Mouse (Mus musculus): Measurements from ENCODE around the gene Anks3. TPM values are rescaled to one million over a fixed set of nuclear protein-coding genes. Genes with fewer than 3 reads are reported as not detected.

The Anks3 gene
- total RNA-seq (2017): 54.3 to 76.7 TPM (median 64.0 TPM) in 3 replicates

DNA sequence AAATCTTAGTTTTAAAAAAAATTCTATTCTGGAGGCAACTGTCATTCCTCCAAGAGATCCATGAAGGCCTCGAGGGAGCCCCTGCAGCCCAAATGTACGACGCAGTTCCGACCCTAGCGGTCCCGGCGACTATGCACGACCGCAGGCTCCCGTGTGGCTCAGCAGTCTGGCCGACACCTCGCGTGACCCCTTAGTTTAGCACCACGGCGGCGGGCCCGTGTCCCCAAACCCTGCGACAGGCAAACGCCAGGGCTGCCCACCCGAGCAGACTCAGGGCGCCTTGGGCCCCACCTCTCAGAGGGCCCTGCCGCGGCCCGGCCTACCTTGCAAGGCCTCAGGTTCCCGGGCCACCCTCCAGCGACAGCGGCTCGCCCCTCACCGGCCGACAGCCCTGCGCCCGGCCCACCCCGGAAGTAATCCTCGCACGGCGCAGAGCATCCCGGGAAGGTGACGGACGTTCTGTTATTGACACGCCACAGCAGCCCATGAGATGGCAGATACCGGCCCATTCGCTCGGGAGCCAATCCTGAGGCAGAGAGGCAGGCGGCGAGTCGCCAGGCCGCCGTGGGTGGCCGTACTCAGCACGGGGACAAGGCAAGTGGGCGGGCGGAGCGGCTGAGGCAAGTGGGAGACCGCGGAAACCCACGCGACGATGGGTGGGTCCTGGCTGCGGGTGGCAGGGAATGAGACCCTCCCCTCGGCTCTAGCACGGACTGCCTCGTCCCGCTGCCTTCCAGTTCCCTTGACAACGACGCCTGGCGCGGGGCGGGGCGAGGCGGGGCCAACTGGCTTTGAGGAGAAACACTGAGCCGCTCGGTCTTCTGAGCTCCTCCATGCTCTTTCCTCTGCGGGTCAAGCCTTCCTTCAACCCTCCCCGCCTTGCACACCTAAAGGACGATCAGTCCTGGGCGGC, at the start of gene Anks3:
TSS of gene Anks3 (minus strand) at position 409 of the 913 bp plus-strand sequence.
- peak; percentile 91 for ATAC-seq (replicated peaks; ENCODE audit: insufficient number of reproducible peaks, low FRiP score, low TSS enrichment, poor library complexity, severe bottlenecking)

- ATAC-seq (replicated peaks; ENCODE audit: insufficient number of reproducible peaks, low FRiP score, low TSS enrichment, poor library complexity, severe bottlenecking): peak; percentile 96
Measured at GRCm38 (mm10) chr16:5013054-5013838, 49.2 kb upstream of the Anks3 start, which contains the start of gene Rogdi. Gene Rogdi (minus strand): TSS chr16:5013553.

GRCm38 (mm10) chr16:5012036-5013005, 48.3 kb upstream of the Anks3 start:
- no peak for ATAC-seq (replicated peaks; ENCODE audit: insufficient number of reproducible peaks, low FRiP score, low TSS enrichment, poor library complexity, severe bottlenecking)

GRCm38 (mm10) chr16:5011285-5011684, 47.3 kb upstream of the Anks3 start:
- no peak for ATAC-seq (replicated peaks; ENCODE audit: insufficient number of reproducible peaks, low FRiP score, low TSS enrichment, poor library complexity, severe bottlenecking)

- no peak for ATAC-seq (replicated peaks; ENCODE audit: insufficient number of reproducible peaks, low FRiP score, low TSS enrichment, poor library complexity, severe bottlenecking)
Measured at GRCm38 (mm10) chr16:5010371-5010935, 46.4 kb upstream of the Anks3 start.

DNA sequence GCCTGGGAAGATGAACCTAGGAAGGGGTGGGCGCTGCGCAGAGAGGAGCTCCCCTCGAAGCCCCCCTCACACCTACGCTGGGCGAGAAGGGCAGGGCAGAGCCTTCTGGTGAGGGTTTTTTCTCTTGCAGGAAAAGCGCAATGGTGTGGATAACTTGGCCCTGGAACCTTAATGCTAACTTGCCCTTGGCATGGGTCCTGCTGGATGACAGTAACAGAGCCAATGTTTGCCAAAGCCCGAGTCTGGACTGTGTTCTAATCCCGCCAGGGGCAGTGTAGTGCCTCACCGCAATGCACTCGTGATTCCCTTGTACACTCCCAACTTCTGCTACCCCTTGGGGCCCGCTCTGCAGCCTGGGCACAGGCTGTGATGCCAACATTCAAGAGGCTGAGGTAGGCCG, 44.1 kb upstream of the Anks3 start:
- no peak for ATAC-seq (replicated peaks; ENCODE audit: insufficient number of reproducible peaks, low FRiP score, low TSS enrichment, poor library complexity, severe bottlenecking)

DNA sequence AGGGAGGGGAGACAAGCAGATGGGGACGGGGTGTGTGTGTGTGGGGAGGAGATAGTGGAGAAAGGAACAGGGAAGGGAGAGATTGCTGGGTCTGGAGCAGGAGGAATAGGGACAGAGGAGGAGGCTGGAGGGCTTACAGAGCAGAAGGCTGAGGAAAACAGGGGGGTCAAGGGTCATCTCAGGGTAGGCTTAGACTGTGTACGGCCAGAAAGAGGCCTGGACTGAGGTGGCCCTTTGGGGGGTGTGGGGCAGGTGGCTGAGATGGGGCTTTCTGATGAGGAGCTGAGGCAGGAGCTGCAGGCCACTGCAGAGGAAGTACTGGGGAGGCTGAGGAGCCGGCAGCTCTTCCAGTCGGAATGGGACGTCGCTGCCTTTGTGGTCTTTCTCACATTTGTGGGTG, 43.5 kb upstream of the Anks3 start:
- no peak for ATAC-seq (replicated peaks; ENCODE audit: insufficient number of reproducible peaks, low FRiP score, low TSS enrichment, poor library complexity, severe bottlenecking)

GRCm38 (mm10) chr16:5007067-5007466, 43.1 kb upstream of the Anks3 start, which contains the start of gene Smim22:
Gene Smim22 (plus strand): TSS chr16:5007288.
- no peak for ATAC-seq (replicated peaks; ENCODE audit: insufficient number of reproducible peaks, low FRiP score, low TSS enrichment, poor library complexity, severe bottlenecking)

- no peak for ATAC-seq (replicated peaks; ENCODE audit: insufficient number of reproducible peaks, low FRiP score, low TSS enrichment, poor library complexity, severe bottlenecking)
Measured at GRCm38 (mm10) chr16:5000611-5001010, 36.6 kb upstream of the Anks3 start.

DNA sequence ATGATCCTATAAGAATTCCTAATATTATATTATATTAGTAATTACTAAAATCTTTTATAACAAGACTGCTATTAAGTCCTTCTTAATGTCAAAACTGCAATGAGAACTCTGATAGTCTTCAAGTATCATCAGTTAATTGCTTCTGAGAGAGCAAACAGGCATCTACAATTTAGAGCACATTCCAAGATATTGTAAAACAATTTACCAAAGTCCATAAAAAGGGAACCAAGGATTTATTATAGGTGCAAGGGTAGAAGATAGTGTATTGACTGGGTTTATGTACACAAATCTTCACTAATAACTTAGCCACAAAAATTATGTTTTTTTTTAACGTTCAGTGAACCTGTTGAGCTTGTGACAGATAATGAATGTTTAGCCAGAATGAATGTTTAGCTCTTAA, 35.0 kb upstream of the Anks3 start:
- no peak for ATAC-seq (replicated peaks; ENCODE audit: insufficient number of reproducible peaks, low FRiP score, low TSS enrichment, poor library complexity, severe bottlenecking)

DNA sequence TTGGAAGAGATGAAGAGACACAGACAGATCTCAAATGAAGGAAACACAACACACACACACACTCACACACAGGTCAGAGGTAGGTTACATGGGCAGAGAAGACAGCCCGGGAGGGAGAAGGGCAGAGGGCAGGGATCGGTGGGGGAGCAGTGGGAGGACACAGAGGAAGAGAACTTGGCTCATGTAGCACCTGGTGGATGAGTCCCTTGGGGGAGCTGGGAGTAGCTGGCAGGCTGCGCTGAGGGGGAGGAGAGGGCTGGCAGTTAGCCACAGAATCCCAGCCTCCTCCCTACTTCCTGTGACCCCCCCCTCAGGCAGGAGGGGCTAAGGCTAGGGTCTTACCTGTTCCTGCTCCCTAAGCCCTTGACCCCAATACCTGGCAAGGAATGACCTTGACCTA, 33.5 kb upstream of the Anks3 start, which contains the start of gene Sept12:
TSS of gene Sept12 (minus strand) at position 300 of the 400 bp plus-strand sequence.
- ATAC-seq (replicated peaks; ENCODE audit: insufficient number of reproducible peaks, low FRiP score, low TSS enrichment, poor library complexity, severe bottlenecking): no peak

DNA sequence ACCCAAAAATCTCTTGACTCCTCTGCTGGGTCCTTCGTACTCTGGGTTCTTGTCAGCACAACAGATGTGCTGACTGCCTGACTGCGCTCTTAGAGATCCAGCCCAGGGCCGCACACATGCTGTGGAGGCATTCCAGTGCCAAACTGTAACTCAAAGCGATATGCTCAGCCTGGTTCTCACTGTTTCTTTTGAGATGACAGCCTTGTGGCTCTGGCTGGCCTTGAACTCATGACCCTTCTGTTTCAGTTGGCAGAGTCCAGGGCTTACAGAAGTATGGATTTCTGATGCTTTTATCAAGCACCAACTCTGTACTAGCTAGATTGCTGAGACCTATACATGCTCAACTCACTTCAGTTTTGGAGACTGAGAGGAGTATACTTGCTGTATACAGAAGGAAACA, 29.3 kb upstream of the Anks3 start:
- ATAC-seq (replicated peaks; ENCODE audit: insufficient number of reproducible peaks, low FRiP score, low TSS enrichment, poor library complexity, severe bottlenecking): no peak

- no peak for ATAC-seq (replicated peaks; ENCODE audit: insufficient number of reproducible peaks, low FRiP score, low TSS enrichment, poor library complexity, severe bottlenecking)
Measured at GRCm38 (mm10) chr16:4984717-4985116, 20.7 kb upstream of the Anks3 start.

GRCm38 (mm10) chr16:4979755-4980380, 15.9 kb upstream of the Anks3 start:
- 0 out of 2 replicates have a peak, but pooled peaks have one; percentile 43 for ATAC-seq (replicated peaks; ENCODE audit: insufficient number of reproducible peaks, low FRiP score, low TSS enrichment, poor library complexity, severe bottlenecking)

GRCm38 (mm10) chr16:4978275-4979051, 14.5 kb upstream of the Anks3 start:
- no peak for ATAC-seq (replicated peaks; ENCODE audit: insufficient number of reproducible peaks, low FRiP score, low TSS enrichment, poor library complexity, severe bottlenecking)

GRCm38 (mm10) chr16:4976180-4976579, 12.2 kb upstream of the Anks3 start:
- no peak for ATAC-seq (replicated peaks; ENCODE audit: insufficient number of reproducible peaks, low FRiP score, low TSS enrichment, poor library complexity, severe bottlenecking)

DNA sequence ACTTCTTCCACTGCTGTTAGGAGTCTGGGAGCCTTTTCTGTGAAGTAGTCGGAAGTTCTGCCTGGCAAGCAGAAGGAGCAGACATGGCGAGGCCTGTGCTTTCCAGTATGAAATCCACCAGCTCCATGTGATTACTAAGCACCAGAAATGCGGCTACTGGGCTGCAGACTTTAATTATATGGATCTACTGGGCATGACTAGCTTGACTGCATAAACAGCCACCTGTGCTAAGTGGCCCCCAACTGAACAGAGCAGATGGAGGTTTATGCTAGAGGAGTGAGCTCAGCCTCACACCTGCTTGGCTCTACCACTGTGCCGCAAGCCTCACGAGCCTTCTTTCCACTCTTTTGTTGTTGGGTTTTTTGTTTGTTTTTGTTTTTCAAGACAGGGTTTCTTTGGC, 10.5 kb upstream of the Anks3 start:
- no peak for ATAC-seq (replicated peaks; ENCODE audit: insufficient number of reproducible peaks, low FRiP score, low TSS enrichment, poor library complexity, severe bottlenecking)
